Mouse (Mus musculus): ENCODE measurements around the gene Hmga2.

DNA sequence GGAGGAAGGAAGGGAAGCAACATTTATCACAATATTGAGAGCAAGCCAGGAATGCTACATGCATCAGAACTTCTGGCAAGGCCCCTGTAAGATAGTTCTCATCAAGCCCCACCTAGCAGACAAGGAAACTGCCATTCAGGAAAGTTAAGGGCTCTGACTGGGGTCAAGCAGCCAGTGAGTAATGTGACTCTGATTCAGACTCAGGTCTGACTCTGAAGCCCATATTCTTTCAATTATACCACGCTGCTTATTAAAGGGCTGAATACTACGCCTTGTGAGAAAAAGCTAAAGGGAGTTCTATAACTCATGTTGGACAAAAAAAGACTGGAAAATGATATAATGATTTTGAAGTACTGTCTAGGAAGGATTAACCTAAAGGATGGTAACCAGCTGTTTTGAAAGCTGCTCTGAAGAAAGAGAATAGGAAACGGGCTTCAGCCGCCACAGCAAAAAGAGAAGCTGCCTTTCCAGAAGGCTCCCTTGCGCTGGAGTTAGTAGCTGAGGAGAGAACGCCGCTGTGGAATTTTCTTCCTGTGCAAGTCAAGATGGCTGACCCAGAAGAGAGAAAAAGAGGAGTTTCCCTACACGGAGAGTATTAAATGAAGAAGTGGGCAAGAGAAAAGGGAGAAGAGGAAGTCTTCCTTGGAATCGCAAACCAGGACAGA is 76.3 kb downstream of the Hmga2 start:
- TF ChIP-seq POLR2A (IDR thresholded peaks at IDR 0.05; ENCODE audit: insufficient read depth, low read length): no peak
- TF ChIP-seq EP300 (IDR thresholded peaks at IDR 0.05; ENCODE audit: insufficient read depth, low read depth, low read length): no peak
- TF ChIP-seq CTCF (IDR thresholded peaks at IDR 0.05; ENCODE audit: low read depth, low read length): no peak

Measured in ES-Bruce4 (cell line).